Mouse (Mus musculus): ENCODE results near the gene Atg10. TPM values are rescaled to one million over a fixed set of nuclear protein-coding genes. Genes with fewer than 3 reads are reported as not detected.

The Atg10 gene
- total and polyA plus RNA-seq, 3 experiments: 2.0 to 4.3 TPM; not detected in 1

GRCm38 (mm10) chr13:91156308-91156707 lies 67.5 kb downstream of the Atg10 start:
- DNase-seq (ENCODE audit: low read depth, low spot score): no peak
- Histone ChIP-seq H3K27ac (ENCODE audit: control insufficient read depth, low read depth, low read length) (no peak overlapping the region), H3K79me2 (ENCODE audit: control insufficient read depth, insufficient read depth, low read length, poor library complexity) (no peaks in the 10 kb centered on the region), H3K36me3 (ENCODE audit: control insufficient read depth in 1 of 2, insufficient read depth in 2 of 2, low read length in 2 of 2) (no peaks in the 10 kb centered on the region), H3K9ac (ENCODE audit: control insufficient read depth, low read depth, low read length, poor library complexity, severe bottlenecking) (no peak overlapping the region), H3K4me1 (ENCODE audit: control insufficient read depth in 1 of 2, insufficient read depth in 2 of 2, low read length in 2 of 2) (peaks cover 0 to 4% of the 10 kb centered on the region in 2 experiments; a peak in 2 of 4 replicates), H3K4me3 (ENCODE audit: control insufficient read depth in 1 of 2, insufficient read depth in 1 of 2, low read depth in 2 of 2, low read length in 2 of 2) (no peak overlapping the region), H3K27me3 (ENCODE audit: control insufficient read depth in 1 of 2, insufficient read depth in 2 of 2, low read length in 2 of 2) (no peaks in the 10 kb centered on the region), H3K9me3 (replicated peaks; ENCODE audit: insufficient read depth, low read length) (no peaks in the 10 kb centered on the region)
- TF ChIP-seq USF2 (IDR thresholded peaks at IDR 0.05; ENCODE audit: borderline replicate concordance in 1 of 2, insufficient read depth in 1 of 2, low read depth in 1 of 2, low read length in 2 of 2): no peak
- TF ChIP-seq MEF2A (IDR thresholded peaks at IDR 0.05; ENCODE audit: extremely low read depth, insufficient replicate concordance, low read depth, low read length, poor library complexity, severe bottlenecking): no peak
- TF ChIP-seq POLR2A (IDR thresholded peaks at IDR 0.05; ENCODE audit: control insufficient read depth in 1 of 2, insufficient read depth in 1 of 2, low read depth in 1 of 2, low read length in 2 of 2, poor library complexity in 1 of 2): no peak
- no peak for TF ChIP-seq RCOR1 (IDR thresholded peaks at IDR 0.05; ENCODE audit: low read depth, low read length)
- no peak for TF ChIP-seq MYC (IDR thresholded peaks at IDR 0.05; ENCODE audit: low read depth, low read length)
- no peak for TF ChIP-seq USF1 (IDR thresholded peaks at IDR 0.05; ENCODE audit: low read depth, low read length)
- TF ChIP-seq MAFK (IDR thresholded peaks at IDR 0.05; ENCODE audit: borderline replicate concordance, low read depth, low read length): no peak
- no peak for TF ChIP-seq GABPA (IDR thresholded peaks at IDR 0.05; ENCODE audit: low read depth, low read length)
- no peak for TF ChIP-seq E2F4 (IDR thresholded peaks at IDR 0.05; ENCODE audit: borderline replicate concordance, low read depth, low read length)
- TF ChIP-seq RAD21 (IDR thresholded peaks at IDR 0.05; ENCODE audit: low read depth, low read length): no peak

GRCm38 (mm10) chr13:91155429-91156207 lies 68.2 kb downstream of the Atg10 start:
- TF ChIP-seq ZMIZ1 (IDR thresholded peaks at IDR 0.05; ENCODE audit: low read depth, low read length): no peak
- no peak for TF ChIP-seq SIN3A (IDR thresholded peaks at IDR 0.05; ENCODE audit: low read length)
- no peak for TF ChIP-seq HCFC1 (IDR thresholded peaks at IDR 0.05; ENCODE audit: low read depth, low read length)
- TF ChIP-seq USF1 (IDR thresholded peaks at IDR 0.05; ENCODE audit: low read depth, low read length): no peak
- no peak for TF ChIP-seq KAT2A (conservative IDR thresholded peaks at IDR 0.05; ENCODE audit: low read depth, low read length)
- TF ChIP-seq MEF2A (IDR thresholded peaks at IDR 0.05; ENCODE audit: extremely low read depth, insufficient replicate concordance, low read depth, low read length, poor library complexity, severe bottlenecking): no peak
- TF ChIP-seq ZNF384 (IDR thresholded peaks at IDR 0.05; ENCODE audit: low read depth, low read length): no peak
- no peak for TF ChIP-seq TCF12 (IDR thresholded peaks at IDR 0.05; ENCODE audit: low read depth, low read length)
- no peak for TF ChIP-seq POLR2A (IDR thresholded peaks at IDR 0.05; ENCODE audit: control insufficient read depth in 1 of 2, insufficient read depth in 1 of 2, low read depth in 1 of 2, low read length in 2 of 2, poor library complexity in 1 of 2)
- TF ChIP-seq JUND (IDR thresholded peaks at IDR 0.05; ENCODE audit: low read depth, low read length): no peak
- H3K9ac ChIP-seq (ENCODE audit: control insufficient read depth, low read depth, low read length, poor library complexity, severe bottlenecking): no peak overlapping the region
- peaks cover 0 to 4% of the 10 kb centered on the region in 2 experiments; a peak in 2 of 4 replicates for H3K4me1 ChIP-seq (ENCODE audit: control insufficient read depth in 1 of 2, insufficient read depth in 2 of 2, low read length in 2 of 2)
- no peak overlapping the region for H3K27ac ChIP-seq (ENCODE audit: control insufficient read depth, low read depth, low read length)
- H3K36me3 ChIP-seq (ENCODE audit: control insufficient read depth in 1 of 2, insufficient read depth in 2 of 2, low read length in 2 of 2): no peaks in the 10 kb centered on the region
- H3K79me2 ChIP-seq (ENCODE audit: control insufficient read depth, insufficient read depth, low read length, poor library complexity): no peaks in the 10 kb centered on the region
- no peaks in the 10 kb centered on the region for H3K27me3 ChIP-seq (ENCODE audit: control insufficient read depth in 1 of 2, insufficient read depth in 2 of 2, low read length in 2 of 2)
- no peak for DNase-seq (ENCODE audit: low read depth, low spot score)
- H3K4me3 ChIP-seq (ENCODE audit: control insufficient read depth in 1 of 2, insufficient read depth in 1 of 2, low read depth in 2 of 2, low read length in 2 of 2): no peak overlapping the region
- H3K9me3 ChIP-seq (replicated peaks; ENCODE audit: insufficient read depth, low read length): no peaks in the 10 kb centered on the region

Measured in MEL (cell line).